Mouse (Mus musculus) kidney, adult 2 months (tissue): ENCODE results near the gene Hnrnpl.

Experiments
- CTCF ChIP-seq: fragments of 200-500 bp; conservative IDR thresholded peaks from 2 replicates; pipeline ENCODE4 v1.5.1; 2011; ENCODE audit warnings: low read depth, mild to moderate bottlenecking, control low read depth, low read length, moderate library complexity, mixed read lengths; ENCODE audit not compliant: insufficient read depth, insufficient read length
- POLR2A ChIP-seq: fragments of 200-500 bp; IDR thresholded peaks from one replicate; pipeline ENCODE4 v1.6.1; 2011; ENCODE audit warnings: low read depth, low read length, control low read depth

GRCm38 (mm10) chr7:28801901-28802670 is 6.3 kb upstream of the Hnrnpl start:
- TF ChIP-seq CTCF (no peak; the same call in 1 of the 2 replicates), POLR2A (no peak)
